Mouse (Mus musculus) spleen, postnatal 4 days (tissue): ENCODE results near the gene Dnajc6.

Experiments
- DNase-seq, 2 experiments: peaks; one replicate each; pipeline ENCODE4 v3.0.0; 2022; ENCODE audit warnings: low spot score in 2 of 2

Dnajc6 gene

DNA sequence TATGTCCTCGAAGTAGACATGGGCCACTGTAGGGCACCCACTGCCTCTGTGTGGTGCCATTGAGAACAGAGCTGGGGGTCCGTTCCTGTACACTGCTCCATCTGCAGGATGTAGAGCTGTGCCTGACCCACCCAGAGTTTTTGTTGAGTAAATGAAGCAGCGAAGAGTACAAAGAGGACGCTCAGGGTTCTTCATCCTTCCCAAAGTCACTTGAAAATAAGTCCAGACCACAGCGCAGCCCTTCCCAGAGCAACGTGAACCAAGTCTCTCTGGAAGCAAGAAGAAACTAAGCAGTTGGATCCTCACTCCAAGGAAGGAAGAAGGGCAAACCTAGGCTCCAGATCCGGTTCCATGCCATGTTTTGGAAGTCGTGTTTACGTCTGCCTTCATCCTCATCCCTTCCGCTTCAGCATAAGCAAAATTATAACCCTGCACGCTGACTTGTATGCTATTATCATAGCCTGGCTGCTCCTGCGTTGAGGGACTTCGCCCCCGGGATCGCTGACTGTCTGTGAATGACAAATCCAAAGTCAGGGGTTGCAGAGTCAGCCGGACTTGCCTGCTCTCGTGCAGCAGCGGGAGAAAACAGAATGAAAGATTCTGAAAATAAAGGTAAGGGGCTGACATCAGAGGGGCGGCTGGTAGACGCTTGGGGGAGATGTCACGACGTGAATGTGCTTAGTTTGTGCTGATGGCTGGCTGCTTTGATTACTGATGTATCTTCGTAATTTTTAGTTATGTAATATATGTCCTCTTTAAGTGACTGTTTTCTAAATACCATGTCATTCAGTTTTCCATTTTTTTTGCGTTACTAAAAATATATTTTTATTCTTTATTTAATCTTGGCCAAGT lies 11.3 kb downstream of the Dnajc6 start:
- DNase-seq = peak in 1 of 2 experiments; percentile 20

GRCm38 (mm10) chr4:101508431-101508830 lies 12.0 kb downstream of the Dnajc6 start:
- DNase-seq = no peak

- DNase-seq = peak; percentile 19 to 67
Observed at GRCm38 (mm10) chr4:101508851-101509577, 12.6 kb downstream of the Dnajc6 start.

DNA sequence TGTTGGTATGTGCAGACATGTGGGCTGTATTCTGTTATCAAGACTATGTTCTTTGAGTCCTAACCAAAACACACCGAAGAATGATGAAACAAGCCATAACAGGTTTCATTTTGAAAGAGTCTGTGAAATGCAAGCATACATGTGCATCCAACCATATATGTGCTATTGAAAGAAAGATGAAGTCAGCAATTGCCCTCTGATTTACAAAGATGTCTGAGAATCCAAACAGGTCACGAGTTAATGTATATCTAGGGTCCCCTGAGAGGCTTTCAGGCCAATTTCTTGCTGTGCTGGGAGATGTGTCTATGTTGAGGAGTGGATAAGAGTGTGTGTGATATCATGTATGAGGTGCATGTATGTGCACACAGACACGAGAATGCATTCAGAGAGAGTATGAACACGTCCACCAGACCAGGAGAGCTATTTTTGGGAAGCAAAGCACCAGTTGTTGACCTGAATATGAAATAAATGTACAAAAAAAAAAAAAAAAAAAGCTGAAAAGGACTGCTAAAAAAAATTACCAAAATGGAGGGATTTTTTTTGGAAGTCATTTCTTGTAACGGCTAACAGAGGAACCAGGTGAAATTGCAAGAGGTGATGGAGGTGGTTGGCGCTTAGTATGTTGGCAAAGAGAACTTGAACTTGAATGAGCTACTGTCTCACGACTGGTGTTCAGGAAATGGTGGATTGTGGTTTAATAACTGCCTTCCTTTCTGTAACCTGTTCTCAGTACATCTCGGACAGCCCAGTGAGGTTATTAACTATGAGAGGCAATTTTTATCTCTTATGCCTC lies 13.9 kb downstream of the Dnajc6 start:
- no peak for DNase-seq

DNA sequence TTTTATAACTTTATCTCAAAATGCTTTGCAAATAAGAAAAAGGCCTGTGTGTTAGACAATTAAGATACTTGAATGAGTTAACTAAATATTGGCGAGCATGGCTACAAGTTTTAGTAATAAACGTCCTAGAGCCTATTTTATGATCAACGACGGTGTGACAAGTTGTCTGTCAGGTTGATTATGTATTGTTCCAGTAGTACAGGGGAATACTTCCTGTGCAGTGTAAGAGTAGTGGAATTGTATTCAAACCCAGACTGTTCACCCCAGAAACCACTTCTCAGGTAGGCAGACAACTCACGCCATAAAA lies 14.4 kb downstream of the Dnajc6 start:
- no peak for DNase-seq

GRCm38 (mm10) chr4:101511768-101512521 lies 15.5 kb downstream of the Dnajc6 start:
- DNase-seq = no peak

DNA sequence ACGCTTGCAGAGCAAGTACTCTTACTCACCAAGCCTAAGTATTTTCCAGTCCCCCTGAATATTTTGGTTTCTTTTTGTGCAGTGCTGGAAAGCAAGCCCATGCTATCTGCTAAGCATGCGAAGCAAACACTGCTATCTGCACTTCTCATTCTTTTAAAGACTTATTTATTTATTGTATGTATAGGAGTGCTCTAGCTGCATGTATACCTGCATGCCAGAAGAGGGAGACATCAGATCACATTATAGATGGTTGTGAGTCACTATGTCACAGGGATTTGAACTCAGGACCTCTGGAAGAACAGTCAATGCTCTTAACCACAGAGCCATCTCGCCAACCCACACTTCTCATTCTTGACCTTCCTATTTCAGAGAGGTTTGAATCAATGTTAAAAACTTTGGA lies 16.8 kb downstream of the Dnajc6 start:
- DNase-seq = no peak

- no peak for DNase-seq
Observed at GRCm38 (mm10) chr4:101515853-101516252, 19.4 kb downstream of the Dnajc6 start.

GRCm38 (mm10) chr4:101516434-101517168 lies 20.2 kb downstream of the Dnajc6 start:
- no peak for DNase-seq

GRCm38 (mm10) chr4:101531901-101532300 lies 35.5 kb downstream of the Dnajc6 start:
- DNase-seq = no peak

DNA sequence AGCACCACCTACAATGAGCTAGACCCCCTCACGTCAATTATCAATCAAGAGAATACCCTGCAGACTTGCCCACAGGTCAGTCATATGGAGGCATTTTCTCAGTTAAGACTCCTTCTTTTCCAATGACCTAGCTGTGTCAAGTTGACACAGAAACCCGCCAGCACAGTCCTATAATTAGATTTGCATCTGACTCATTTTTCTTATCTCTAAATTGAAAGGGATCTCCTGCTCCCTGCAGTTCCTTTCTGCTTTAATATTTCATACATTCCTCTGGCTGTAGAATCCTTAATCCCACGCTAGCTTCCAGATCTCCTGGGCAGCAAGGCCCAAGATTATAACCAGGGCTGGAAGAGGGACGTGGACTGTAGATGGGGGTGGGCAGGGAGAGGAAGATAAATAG lies 44.1 kb downstream of the Dnajc6 start:
- DNase-seq = no peak

GRCm38 (mm10) chr4:101549958-101550591 lies 53.6 kb downstream of the Dnajc6 start:
- no peak for DNase-seq

GRCm38 (mm10) chr4:101550671-101551161 lies 54.3 kb downstream of the Dnajc6 start:
- peak; percentile 17 to 64 for DNase-seq

- DNase-seq = no peak
Observed at GRCm38 (mm10) chr4:101551425-101551824, 55.0 kb downstream of the Dnajc6 start.

GRCm38 (mm10) chr4:101552372-101552771 lies 55.9 kb downstream of the Dnajc6 start:
- no peak for DNase-seq

GRCm38 (mm10) chr4:101555016-101555415 lies 58.6 kb downstream of the Dnajc6 start:
- DNase-seq = no peak

- DNase-seq = no peak
Observed at GRCm38 (mm10) chr4:101560137-101560536, 63.7 kb downstream of the Dnajc6 start.

- DNase-seq = no peak
Observed at GRCm38 (mm10) chr4:101562836-101563235, 66.4 kb downstream of the Dnajc6 start.

GRCm38 (mm10) chr4:101563607-101564006 lies 67.2 kb downstream of the Dnajc6 start:
- DNase-seq = no peak

GRCm38 (mm10) chr4:101564746-101565417 lies 68.4 kb downstream of the Dnajc6 start:
- no peak for DNase-seq
